ENCODE assay signal across 14 mouse cellular contexts in the genomic region with DNA sequence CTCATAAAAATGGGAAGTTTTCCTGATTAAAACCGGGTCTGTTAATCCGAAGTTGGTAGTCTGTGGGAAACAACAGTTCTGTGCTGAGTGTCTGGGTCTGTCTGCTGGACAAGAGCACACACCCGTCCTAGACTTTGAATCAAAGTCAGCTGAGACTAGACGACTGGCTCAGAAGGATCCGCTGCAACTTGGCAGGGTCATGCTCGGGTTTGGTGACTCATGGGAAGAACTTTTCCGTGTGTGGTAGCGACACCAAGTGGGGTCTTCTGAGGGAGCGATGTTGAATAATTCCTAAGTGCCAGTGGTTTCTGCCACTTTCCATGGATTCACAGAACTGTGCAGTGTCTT.
A peak's percentile ranks its signal among the peaks of the same experiment; 100 is the strongest.
DNase-seq lines count a peak whose midpoint lies in the region; ATAC-seq lines count a peak whose summit lies in the region.
"Had no signal": no experiment of that assay in that cellular context is flagged by ENCODE, and none has a peak within 500 bp of the region (broad histone marks: within the 10 kb centered on the region; RNA-seq: fewer than 3 reads in every experiment).

No protein-coding gene starts in this region.

- no peak for ATAC-seq in heart, embryonic 16.5 days (replicated peaks; ENCODE audit: extremely low read depth, insufficient read depth, low FRiP score)

- no peaks in the 10 kb centered on the region for H3K9me3 ChIP-seq in heart, embryonic 16.5 days (replicated peaks; ENCODE audit: control insufficient read depth, low read length)
- H3K9me3 ChIP-seq: embryonic facial prominence, embryonic 13.5 days had no signal

- peak overlapping the region; percentile 13; the same call in 1 of the 2 replicates for H3K4me2 ChIP-seq in heart, embryonic 16.5 days (ENCODE audit: low read depth, low read length)
- H3K4me2 ChIP-seq: embryonic facial prominence, embryonic 13.5 days had no signal

- H3K4me3 ChIP-seq in heart, embryonic 16.5 days (ENCODE audit: low read length), result peak overlapping the region; percentile 21; the same call in 1 of the 2 replicates
- H3K4me3 ChIP-seq: embryonic facial prominence, embryonic 13.5 days had no signal

- H3K9ac ChIP-seq in heart, embryonic 16.5 days (ENCODE audit: low read length), result no peak overlapping the region
- H3K9ac ChIP-seq: embryonic facial prominence, embryonic 13.5 days had no signal

- peak overlapping the region; percentile 71 for H3K27ac ChIP-seq in heart, embryonic 16.5 days (ENCODE audit: low read length)
- H3K27ac ChIP-seq: embryonic facial prominence, embryonic 13.5 days had no signal

- WGBS in heart, embryonic 16.5 days, result 63% methylated on average over 9 of the region's 9 CpGs

- peaks cover 20% of the 10 kb centered on the region for H3K4me1 ChIP-seq in heart, embryonic 16.5 days (ENCODE audit: control insufficient read depth, insufficient read depth, low read length)

- H3K36me3 ChIP-seq in heart, embryonic 16.5 days (ENCODE audit: control insufficient read depth, insufficient read depth), result no peaks in the 10 kb centered on the region
- H3K36me3 ChIP-seq: embryonic facial prominence, embryonic 13.5 days had no signal

- no peaks in the 10 kb centered on the region for H3K27me3 ChIP-seq in heart, embryonic 16.5 days (ENCODE audit: control insufficient read depth, insufficient read depth, low read length)
- H3K27me3 ChIP-seq: embryonic facial prominence, embryonic 13.5 days had no signal

- peak; percentile 37 for DNase-seq in gastrocnemius, adult 18-20 months (ENCODE audit: low spot score)
- no peak for DNase-seq in gastrocnemius, postnatal 10 days
- peak; percentile 27 for DNase-seq in kidney, postnatal 10 days
- DNase-seq in kidney, postnatal 36 days, result no peak
- DNase-seq in 3134 (ENCODE audit: extremely low read depth, insufficient read length, low spot score), result peak; percentile 76
- DNase-seq in urinary bladder, postnatal 25 days (ENCODE audit: low spot score), result no peak
- DNase-seq in frontal cortex, postnatal 25 days (ENCODE audit: low spot score in 2 of 2), result no peak
- DNase-seq: cerebellum, postnatal 10 days; kidney, adult 8-10 months; liver; retina, postnatal 1 day; thymus, adult 2 months had no signal

Comparison
In these comparisons a context has a peak if more than half of its experiments do, and no peak if none do; other contexts are left out.
1. DNase-seq: peak in gastrocnemius, adult 18-20 months (single experiment), kidney, postnatal 10 days (single experiment) and 3134 (single experiment); none in gastrocnemius, postnatal 10 days (single experiment), kidney, postnatal 36 days (0 of 2), urinary bladder, postnatal 25 days (single experiment) and frontal cortex, postnatal 25 days (0 of 2).